Mouse (Mus musculus) WW6 (cell line): ENCODE measurements around the gene Dock6.

Source experiments
- DNase-seq: peaks from one replicate; pipeline ENCODE4 v3.0.0-alpha.2; 2013; ENCODE audit warnings: low read depth, low spot score

Dock6 gene

DNA sequence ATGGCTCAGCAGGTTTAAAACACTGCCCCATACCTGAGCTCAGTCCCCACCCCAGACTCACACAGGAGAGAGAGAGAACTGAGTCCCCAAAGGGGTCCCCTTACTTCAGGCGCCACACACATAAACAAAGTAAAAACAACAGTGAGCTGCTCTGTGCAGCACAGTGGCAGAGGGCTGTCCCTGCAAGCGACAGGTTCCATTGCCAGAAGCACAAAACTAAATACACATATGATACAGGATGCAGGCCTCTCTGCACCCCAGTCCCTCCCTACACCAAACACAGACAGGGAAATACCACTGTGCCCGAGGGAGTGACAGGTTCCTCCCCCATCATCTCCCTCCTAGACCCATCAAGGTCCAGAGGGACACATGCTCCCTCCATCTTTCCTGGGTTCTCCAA lies 5.0 kb downstream of the Dock6 start:
- DNase-seq = no peak

DNA sequence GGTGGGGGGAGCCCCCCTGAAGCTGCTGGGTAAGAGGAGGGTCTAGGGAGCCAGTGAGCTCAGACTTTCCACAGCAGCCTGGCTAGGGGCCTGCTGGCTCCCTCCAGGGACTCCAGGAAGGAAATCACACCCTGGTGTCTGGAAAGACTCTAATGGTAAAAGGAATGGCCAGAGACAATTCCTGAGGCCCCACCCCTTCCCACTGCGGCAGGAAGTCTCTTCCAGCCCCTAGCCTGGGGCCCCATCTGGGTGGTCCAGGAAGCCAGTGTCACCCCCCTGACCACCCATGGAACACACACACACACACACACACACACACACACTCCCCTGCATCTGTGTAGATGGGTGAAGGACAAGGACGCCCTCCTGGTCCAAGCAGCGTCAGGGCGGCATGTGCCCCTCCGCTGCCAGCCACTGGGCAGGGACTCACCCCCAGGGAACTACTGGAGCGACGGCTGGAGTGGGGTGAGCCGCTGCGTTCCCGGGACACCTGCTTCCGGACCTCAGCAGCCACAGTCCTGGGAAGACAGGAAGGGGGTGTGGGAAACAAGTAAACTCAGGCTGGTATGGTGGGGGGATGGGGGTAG lies 5.6 kb downstream of the Dock6 start:
- DNase-seq = no peak

DNA sequence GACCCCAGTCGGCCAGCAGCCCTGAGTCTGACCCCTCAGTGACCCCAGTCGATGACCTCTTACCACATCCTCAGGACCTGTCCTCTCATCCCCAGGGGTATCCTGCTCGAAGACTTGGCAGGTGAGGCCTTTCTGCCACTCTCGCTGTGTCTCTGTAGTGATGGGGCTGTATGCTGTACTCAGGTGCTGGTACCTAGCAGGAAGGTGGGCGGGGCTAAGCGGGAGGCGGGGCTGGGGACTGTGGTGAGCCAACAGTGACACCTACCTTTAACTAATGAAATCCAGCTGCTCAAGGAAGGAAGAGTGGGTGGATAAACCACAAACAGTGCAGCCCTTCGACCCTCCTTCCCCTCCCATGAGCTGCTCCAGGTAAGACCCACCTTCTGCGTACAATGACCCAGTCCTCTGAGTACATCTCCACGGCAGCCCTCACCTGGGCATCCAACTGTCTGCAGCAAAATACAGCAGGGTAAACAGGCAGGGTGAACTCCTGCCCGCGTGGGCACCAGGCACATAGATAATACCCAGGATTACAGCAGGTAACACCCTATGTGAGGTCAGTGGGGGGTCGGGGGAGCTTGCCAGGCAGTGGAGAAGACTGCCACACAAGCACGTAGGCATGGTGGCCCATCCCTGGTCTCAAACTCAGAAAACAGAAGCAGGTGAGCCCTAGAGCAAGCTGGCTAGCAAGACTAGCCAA lies 6.9 kb downstream of the Dock6 start:
- DNase-seq = no peak

- no peak for DNase-seq
Measured at GRCm38 (mm10) chr9:21843086-21843485, 9.3 kb downstream of the Dock6 start.

- no peak for DNase-seq
Measured at GRCm38 (mm10) chr9:21842391-21842790, 10.0 kb downstream of the Dock6 start.

GRCm38 (mm10) chr9:21841340-21841739 lies 11.1 kb downstream of the Dock6 start:
- no peak for DNase-seq

GRCm38 (mm10) chr9:21840115-21840787 lies 12.2 kb downstream of the Dock6 start:
- no peak for DNase-seq

DNA sequence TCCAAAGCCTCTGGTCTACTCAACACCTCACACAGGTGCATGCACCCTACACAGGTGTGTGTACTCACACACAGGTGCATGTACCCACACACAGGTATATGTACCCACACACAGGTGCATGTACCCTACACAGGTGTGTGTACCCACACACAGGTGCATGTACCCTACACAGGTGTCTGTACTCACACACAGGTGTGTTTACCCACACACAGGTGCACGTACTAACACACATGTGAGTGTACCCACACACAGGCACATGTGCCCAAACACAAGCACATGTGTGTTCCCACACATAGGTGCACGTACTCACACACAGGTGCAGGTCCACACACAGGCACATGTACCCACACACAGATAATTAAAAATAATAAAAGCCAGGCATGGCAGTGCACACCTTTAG lies 14.7 kb downstream of the Dock6 start:
- DNase-seq = no peak

- no peak for DNase-seq
Measured at GRCm38 (mm10) chr9:21835258-21835912, 17.1 kb downstream of the Dock6 start, which contains the start of gene Angptl8. Gene Angptl8, plus strand, starts transcription at chr9:21835510.

DNA sequence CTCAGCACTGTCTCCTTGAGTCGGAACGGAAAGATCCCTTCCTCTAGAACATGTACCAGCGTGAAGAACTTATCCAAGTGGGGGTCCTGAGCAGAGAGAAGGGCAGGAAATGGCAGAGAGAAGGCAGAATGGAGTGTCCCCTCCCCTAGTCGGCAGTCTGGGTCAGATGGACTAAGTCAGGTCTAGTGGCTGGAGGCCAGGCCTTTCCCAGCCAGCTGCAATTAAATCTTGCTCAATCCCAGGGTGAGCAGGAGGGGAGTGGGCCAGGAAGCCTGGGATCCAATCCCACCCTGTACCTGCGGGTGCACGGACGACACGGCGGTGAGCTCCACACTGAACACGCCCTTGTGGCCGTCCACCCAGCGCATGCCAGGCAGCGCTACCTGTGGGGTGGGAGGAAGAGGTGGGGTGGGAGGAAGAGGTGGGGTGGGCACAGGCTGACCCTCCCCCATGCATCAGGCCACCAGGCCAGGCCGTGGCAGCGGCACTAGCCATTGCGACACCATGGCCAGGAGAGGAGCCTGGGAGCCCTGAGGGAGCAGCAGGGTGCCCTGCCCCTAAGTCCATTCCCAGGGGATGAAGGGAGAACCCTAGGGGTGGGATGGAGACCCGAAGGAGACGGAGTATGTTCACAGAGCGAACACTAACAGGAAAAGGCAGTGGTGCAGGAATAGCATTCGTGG lies 20.7 kb downstream of the Dock6 start:
- DNase-seq = no peak

DNA sequence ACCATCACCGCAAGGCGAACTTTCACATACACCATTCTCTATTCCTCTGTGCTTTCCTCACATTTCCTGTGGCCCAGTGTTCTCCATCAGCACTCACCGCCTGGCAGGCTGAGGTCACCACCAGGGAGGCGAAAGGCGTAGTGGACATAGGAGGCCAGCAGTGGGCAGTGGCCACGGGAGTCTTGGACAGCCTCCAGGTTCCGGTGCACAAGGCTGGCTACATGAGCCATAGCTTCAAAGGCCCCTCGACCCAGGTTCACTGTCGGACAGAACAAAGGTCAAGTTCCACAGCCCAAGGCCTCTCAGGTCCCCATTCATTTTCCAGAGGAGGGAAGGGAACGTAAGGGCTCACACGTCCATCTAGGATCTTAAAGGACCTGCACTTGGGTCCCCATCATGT lies 21.5 kb downstream of the Dock6 start:
- no peak for DNase-seq

- no peak for DNase-seq
Measured at GRCm38 (mm10) chr9:21830461-21830850, 22.0 kb downstream of the Dock6 start.

GRCm38 (mm10) chr9:21829834-21830460 lies 22.5 kb downstream of the Dock6 start:
- no peak for DNase-seq

GRCm38 (mm10) chr9:21824366-21824765 lies 28.1 kb downstream of the Dock6 start:
- peak; percentile 45 for DNase-seq

DNA sequence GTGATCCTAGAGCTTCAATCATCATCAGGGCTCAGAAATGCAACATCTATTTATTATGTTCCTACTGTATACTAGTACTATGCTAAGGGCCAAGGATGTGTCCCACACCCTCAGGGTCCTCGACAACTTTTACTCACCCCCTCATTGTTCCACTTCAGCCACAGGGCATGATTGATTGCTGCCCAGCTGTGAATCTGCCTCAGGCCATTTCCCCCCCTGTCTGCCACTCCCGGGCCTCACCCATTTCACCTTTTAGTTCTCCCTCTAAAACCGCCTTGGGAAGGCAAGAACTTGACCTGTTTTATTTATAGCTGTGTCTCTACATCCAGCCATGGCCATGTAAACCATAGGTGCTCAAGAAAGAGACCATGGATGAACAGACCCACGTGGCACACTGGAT lies 28.5 kb downstream of the Dock6 start:
- no peak for DNase-seq

GRCm38 (mm10) chr9:21822686-21823085 lies 29.7 kb downstream of the Dock6 start:
- no peak for DNase-seq

DNA sequence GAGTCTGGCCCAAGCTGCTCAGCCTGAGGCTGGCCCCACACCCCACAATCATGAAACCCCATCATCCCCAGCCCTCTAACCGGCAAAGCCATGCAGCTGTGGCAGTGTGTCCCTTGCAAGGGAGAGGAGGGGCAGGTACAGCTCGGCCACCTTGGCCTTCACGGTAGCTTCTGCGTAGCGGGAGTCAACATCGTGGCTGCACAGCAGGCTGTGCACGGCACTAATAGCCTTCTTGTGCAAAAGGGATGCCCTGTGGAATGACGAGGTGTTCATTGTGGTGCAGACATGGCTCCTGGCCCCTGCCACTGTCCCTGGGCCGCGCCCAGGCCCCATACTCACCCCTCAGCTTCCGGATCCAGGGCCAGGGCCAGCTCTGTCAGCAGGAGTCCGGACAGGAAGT lies 32.3 kb downstream of the Dock6 start:
- no peak for DNase-seq

- DNase-seq = no peak
Measured at GRCm38 (mm10) chr9:21819181-21819729, 33.2 kb downstream of the Dock6 start.

- no peak for DNase-seq
Measured at GRCm38 (mm10) chr9:21818561-21818960, 33.9 kb downstream of the Dock6 start.

DNA sequence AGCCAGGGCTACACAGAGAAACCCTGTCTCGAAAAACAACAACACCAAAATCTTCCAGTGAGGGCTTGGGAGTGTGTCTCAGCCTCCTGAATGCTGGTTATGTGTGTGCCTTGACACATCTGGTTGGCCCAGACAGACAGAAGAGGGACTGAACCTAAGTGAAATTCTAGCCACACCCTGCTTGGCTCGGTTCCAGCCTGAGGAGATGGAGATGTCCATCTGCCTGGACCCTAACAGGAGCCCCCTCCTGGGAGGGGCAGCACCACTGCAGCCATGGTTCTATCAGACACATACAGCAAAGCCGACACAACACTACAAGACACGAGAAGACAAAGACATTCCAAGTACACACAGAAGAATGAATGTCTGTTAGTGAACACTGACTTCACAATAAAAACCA lies 34.3 kb downstream of the Dock6 start:
- DNase-seq = no peak

DNA sequence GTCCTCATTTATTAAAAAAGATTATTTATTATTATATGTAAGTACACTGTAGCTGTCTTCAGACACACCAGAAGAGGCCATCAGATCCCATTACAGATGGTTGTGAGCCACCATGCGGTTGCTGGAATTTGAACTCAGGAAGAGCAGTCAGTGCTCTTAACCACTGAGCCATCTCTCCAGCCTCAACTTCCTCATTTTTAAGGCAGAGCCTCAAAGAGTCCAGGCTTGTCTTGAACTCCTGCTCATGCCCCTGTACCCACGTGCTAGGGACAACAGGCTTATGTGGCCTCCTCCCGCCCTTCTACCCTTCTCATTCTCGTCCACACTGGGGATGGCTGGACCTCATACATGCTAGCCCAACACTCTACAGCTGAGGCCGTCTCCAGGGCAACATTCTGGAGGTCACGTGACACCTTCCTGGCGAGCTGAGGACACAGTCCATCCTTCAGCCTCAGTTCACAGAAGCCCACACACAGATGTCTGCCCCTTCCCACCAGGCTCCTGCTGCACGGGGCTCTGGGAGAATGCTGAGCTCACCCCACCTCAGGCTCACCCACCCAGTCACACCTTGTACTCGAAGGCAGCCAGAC lies 35.6 kb downstream of the Dock6 start:
- no peak for DNase-seq
